Mouse (Mus musculus) ES-Bruce4 (cell line): ENCODE measurements at regions not wholly inside any gene's neighbourhood (a gene's known extent, or its start where the extent isn't known, plus 50 kb on each side); places are given as distances from the start of the nearest gene placed in this dataset.

Experiments used
- EP300 ChIP-seq: IDR thresholded peaks from 2 replicates; pipeline ENCODE4 v1.6.1; 2011; ENCODE audit warnings: low read depth, low read length; ENCODE audit not compliant: insufficient read depth
- POLR2A ChIP-seq: IDR thresholded peaks from one replicate; pipeline ENCODE4 v1.8.1; 2011; ENCODE audit warnings: low read length; ENCODE audit not compliant: insufficient read depth

- TF ChIP-seq POLR2A: no peak
- no peak for TF ChIP-seq EP300
These were observed 265.3 kb downstream of the Trib2 start for GRCm38 (mm10) chr12:15551281-15551900.
